Mouse (Mus musculus) lung, embryonic 16.5 days (tissue): ENCODE results near the gene Pdcd10. TPM values are rescaled to one million over a fixed set of nuclear protein-coding genes. Genes with fewer than 3 reads are reported as not detected.

Source experiments
- ATAC-seq: fragments of 200-750 bp; cut with Nextera tagmentation; 2 replicates; pipeline ENCODE4 v1.8.0; 2017; ENCODE audit warnings: low read depth, mild to moderate bottlenecking, moderate library complexity
- H3K27ac ChIP-seq: fragments of 300-500 bp; sonication (generic); 2 replicates; pipeline ENCODE4 v1.5.1; 2014; ENCODE audit warnings: mild to moderate bottlenecking, control low read depth, low read length
- H3K27me3 ChIP-seq: fragments of 300-500 bp; sonication (generic); 2 replicates; pipeline ENCODE4 v1.6.1; 2014; ENCODE audit warnings: low read depth, low read length, mixed read lengths; ENCODE audit not compliant: control insufficient read depth, insufficient read depth
- H3K36me3 ChIP-seq: fragments of 300-500 bp; sonication (generic); 2 replicates; pipeline ENCODE4 v1.6.1; 2014; ENCODE audit warnings: low read length; ENCODE audit not compliant: control insufficient read depth, insufficient read depth
- H3K4me1 ChIP-seq: fragments of 300-500 bp; sonication (generic); replicated peaks from 2 replicates; pipeline ENCODE4 v1.6.1; 2014; ENCODE audit warnings: low read length, mixed read lengths; ENCODE audit not compliant: control insufficient read depth, insufficient read depth
- H3K4me2 ChIP-seq: fragments of 300-500 bp; sonication (generic); 2 replicates; pipeline ENCODE4 v1.6.1; 2014; ENCODE audit warnings: low read depth, low read length, control low read depth
- H3K4me3 ChIP-seq: fragments of 300-500 bp; sonication (generic); 2 replicates; pipeline ENCODE4 v1.5.1; 2014; ENCODE audit warnings: mild to moderate bottlenecking, low read length, control low read depth
- H3K9ac ChIP-seq: fragments of 300-500 bp; sonication (generic); 2 replicates; pipeline ENCODE4 v1.6.1; 2014; ENCODE audit warnings: low read length, control low read depth
- H3K9me3 ChIP-seq: fragments of 300-500 bp; sonication (generic); 2 replicates; pipeline ENCODE4 v1.6.1; 2016; ENCODE audit warnings: low read length; ENCODE audit not compliant: control insufficient read depth
- WGBS: fragments of 180-500 bp; shearing (Covaris S2); extraction: QIAGEN DNeasy Blood & Tissue Kit; methylation state at CpG from one replicate; pipeline ENCODE4 v1.1.7; 2014; 5-methylcytosine and 5-hydroxymethylcytosine counted together
- polyA plus RNA-seq: library from polyadenylated mRNA; unstranded; fragments of >200 nt; fragmentation: Nextera tagmentation; extraction: Ambion mirVana; gene quantifications from 2 replicates; pipeline ENCODE4 v1.2.1, GENCODE M21; 2015

Gene Pdcd10
- polyA plus RNA-seq, 1 experiment from 2014 or later, result 93.1 TPM

DNA sequence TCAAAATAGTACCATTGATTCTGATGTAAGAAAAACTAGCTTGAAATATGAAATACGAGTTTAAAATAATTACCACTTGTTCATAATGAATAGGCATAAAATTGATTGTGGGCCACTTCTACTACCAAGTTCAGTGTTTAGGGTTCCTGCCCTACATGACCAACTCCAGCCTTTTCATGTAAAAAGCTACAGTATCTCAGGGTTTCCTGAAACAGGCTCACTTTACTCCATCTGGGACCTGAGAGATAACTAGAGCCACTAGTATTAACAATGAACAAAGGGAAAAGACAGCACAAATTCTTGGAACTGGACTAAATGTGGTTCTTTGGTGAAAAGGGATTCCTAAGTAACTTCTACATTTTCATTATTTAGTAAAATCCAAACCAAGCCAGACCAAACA is 12.4 kb downstream of the Pdcd10 start:
- Histone ChIP-seq H3K36me3 (peaks cover 4% of the 10 kb centered on the region; the same call in 1 of the 2 replicates), H3K9me3 (no peaks in the 10 kb centered on the region), H3K27me3 (no peaks in the 10 kb centered on the region), H3K9ac (no peak overlapping the region), H3K4me2 (no peak overlapping the region), H3K4me3 (no peak overlapping the region), H3K4me1 (no peaks in the 10 kb centered on the region), H3K27ac (no peak overlapping the region)
- no peak for ATAC-seq
- 82% methylated on average over 1 of the region's 1 CpGs for WGBS

DNA sequence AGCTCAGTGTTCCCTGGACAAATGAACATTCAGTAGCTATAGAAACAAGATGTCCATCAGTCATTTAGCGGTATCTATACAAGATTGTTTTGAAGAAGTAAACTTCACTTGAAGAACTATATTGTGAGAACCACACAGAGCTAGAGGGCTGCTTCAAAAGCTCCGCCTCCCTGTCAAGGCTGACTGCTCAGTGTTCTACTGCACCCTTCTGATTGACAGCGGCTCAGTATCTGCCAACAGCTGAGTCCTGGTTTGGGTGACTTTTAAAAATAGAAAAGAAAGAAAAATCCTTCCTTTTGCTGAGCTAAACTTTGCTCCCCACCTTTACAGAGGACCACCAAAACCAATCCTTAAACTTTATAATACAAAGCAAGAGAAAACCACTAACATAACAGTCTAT is 13.8 kb downstream of the Pdcd10 start:
- H3K9ac ChIP-seq, result no peak overlapping the region
- no peaks in the 10 kb centered on the region for H3K27me3 ChIP-seq
- H3K27ac ChIP-seq, result no peak overlapping the region
- H3K36me3 ChIP-seq, result peaks cover 6% of the 10 kb centered on the region; the same call in 1 of the 2 replicates
- no peak for ATAC-seq
- WGBS, result 85% methylated on average over 3 of the region's 3 CpGs
- H3K4me2 ChIP-seq, result no peak overlapping the region
- H3K4me3 ChIP-seq, result no peak overlapping the region
- H3K9me3 ChIP-seq, result no peaks in the 10 kb centered on the region
- no peaks in the 10 kb centered on the region for H3K4me1 ChIP-seq

DNA sequence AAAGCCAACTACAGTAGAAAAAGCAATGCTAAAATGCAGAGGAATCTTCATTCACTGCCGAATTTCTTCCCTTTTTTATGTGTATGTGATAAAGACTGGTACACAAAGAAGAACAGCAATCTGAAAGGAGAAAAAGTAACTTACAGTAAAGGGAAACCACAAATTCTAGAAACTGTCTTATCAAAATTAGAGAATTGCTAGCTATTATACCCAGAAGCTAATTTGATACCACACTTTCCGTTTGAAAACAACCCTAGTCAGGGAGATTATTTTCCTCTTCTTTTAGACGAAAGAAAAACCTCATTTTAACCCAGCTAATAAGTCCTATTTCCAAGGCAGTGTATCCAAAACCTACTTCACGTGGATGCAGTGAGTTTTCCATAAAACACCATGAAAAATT is 15.4 kb downstream of the Pdcd10 start:
- H3K27me3 ChIP-seq, result no peaks in the 10 kb centered on the region
- H3K9ac ChIP-seq, result no peak overlapping the region
- H3K36me3 ChIP-seq, result peaks cover 10% of the 10 kb centered on the region
- H3K4me3 ChIP-seq, result no peak overlapping the region
- no peak overlapping the region for H3K27ac ChIP-seq
- H3K9me3 ChIP-seq, result no peaks in the 10 kb centered on the region
- no peak for ATAC-seq
- 88% methylated on average over 4 of the region's 4 CpGs for WGBS
- no peak overlapping the region for H3K4me2 ChIP-seq
- H3K4me1 ChIP-seq, result no peaks in the 10 kb centered on the region

DNA sequence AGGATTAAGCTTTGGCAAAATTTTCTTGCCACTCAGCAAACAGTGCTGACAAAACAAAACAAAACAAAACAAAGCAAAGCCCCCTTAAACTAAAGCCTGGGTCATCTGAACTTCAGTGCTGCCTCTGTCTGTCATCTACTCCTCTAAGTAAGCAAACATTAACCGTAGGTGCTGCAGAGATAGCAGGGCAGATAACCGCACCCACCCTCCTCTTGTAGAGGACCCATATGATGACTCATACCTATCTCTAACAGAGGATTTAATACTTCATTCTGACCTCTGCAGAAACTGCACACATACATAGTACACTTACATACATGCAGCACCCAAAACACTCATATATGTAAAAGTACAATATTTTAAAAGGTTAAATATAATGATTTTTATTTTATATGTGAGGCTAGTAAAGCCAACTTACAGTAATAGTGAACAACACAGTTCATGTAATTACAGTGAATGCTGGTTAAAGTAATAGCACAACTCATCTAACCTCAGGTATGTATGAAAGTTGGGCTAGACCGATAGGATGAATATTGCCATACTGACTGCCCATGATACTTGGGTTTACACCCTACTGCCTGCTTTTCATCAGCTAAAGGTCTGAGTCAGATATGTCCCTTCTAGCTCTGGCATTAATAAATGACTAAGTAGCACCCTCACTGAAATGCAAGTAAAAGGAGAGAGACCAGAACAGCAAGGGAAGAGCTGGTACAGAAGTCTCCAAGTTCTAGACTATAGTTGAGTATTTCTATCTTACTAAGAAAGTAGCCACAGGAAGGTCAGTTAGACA is 22.4 kb downstream of the Pdcd10 start:
- no peaks in the 10 kb centered on the region for H3K4me1 ChIP-seq
- H3K4me3 ChIP-seq, result no peak overlapping the region
- no peak overlapping the region for H3K4me2 ChIP-seq
- ATAC-seq, result no peak
- H3K27me3 ChIP-seq, result no peaks in the 10 kb centered on the region
- no peaks in the 10 kb centered on the region for H3K9me3 ChIP-seq
- WGBS, result 65% methylated on average over 3 of the region's 3 CpGs
- no peak overlapping the region for H3K9ac ChIP-seq
- peaks cover 7% of the 10 kb centered on the region for H3K36me3 ChIP-seq
- no peak overlapping the region for H3K27ac ChIP-seq

DNA sequence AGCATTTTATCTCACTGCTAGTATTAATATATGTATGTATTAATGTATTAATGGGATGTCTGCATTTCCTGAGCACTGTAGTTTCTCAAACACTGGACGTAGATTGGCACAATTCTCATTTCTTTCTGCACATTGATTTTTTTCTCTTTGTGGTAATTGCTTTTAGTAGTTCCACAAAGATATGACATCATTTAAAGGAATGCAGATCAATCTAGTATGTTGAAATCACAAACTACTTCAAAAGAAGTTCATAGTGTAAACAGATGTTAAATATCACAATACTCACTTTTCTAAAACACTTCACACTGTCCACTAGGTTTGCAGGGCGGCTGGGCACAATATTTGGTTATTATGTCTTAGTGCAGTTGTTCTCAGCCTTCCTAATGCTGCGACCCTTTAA is 25.6 kb downstream of the Pdcd10 start:
- ATAC-seq, result no peak
- H3K27ac ChIP-seq, result no peak overlapping the region
- H3K9ac ChIP-seq, result no peak overlapping the region
- no peak overlapping the region for H3K4me2 ChIP-seq
- H3K36me3 ChIP-seq, result 0 out of 2 replicates have a peak, but pooled peaks cover 4% of the 10 kb centered on the region
- H3K4me1 ChIP-seq, result no peaks in the 10 kb centered on the region
- H3K9me3 ChIP-seq, result no peaks in the 10 kb centered on the region
- 70% methylated on average over 3 of the region's 3 CpGs for WGBS
- no peaks in the 10 kb centered on the region for H3K27me3 ChIP-seq
- no peak overlapping the region for H3K4me3 ChIP-seq

DNA sequence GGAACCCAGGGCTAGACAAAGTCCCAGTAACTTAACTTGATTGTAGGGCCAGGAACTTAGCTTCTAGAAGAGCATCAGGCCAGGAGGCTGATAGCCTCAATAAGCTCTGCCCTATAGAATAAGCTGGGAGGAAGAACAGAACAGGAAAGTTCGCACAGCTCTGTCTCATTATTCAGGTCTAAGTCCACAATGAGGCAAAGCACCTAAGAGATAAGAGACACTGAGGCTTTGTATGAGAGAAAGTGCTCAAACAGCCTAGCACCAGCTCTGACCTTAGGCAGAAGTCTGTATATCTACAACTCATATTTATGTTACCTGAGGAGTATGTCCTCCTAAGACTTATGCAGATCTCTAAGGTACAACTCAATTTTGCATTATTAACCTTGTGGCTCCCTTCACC is 34.1 kb downstream of the Pdcd10 start:
- no peak overlapping the region for H3K9ac ChIP-seq
- no peak overlapping the region for H3K4me2 ChIP-seq
- 88% methylated on average over 1 of the region's 1 CpGs for WGBS
- no peaks in the 10 kb centered on the region for H3K9me3 ChIP-seq
- ATAC-seq, result no peak
- no peaks in the 10 kb centered on the region for H3K4me1 ChIP-seq
- no peaks in the 10 kb centered on the region for H3K27me3 ChIP-seq
- H3K4me3 ChIP-seq, result no peak overlapping the region
- no peak overlapping the region for H3K27ac ChIP-seq
- peaks cover 13% of the 10 kb centered on the region for H3K36me3 ChIP-seq

DNA sequence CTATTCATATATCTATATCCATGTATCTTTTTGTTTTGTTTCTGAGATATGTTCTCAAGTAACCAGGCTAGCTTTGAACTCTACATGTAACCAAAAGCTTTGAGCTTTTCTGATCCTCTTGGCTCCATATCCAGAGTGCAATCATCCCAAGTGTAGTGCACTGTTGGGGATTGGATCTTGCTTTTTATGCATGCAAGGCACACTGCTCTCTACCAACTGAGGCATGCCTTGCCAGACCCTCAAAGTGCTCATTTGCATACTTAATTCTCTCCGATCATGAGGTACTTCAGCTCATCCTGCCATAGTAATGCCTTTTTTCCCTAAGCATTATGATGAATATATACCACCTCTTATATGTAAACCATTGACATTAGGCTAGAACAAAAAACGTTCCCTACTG is 35.3 kb downstream of the Pdcd10 start:
- no peak overlapping the region for H3K9ac ChIP-seq
- H3K36me3 ChIP-seq, result peaks cover 11% of the 10 kb centered on the region
- no peak for ATAC-seq
- no peaks in the 10 kb centered on the region for H3K9me3 ChIP-seq
- no peaks in the 10 kb centered on the region for H3K27me3 ChIP-seq
- H3K4me1 ChIP-seq, result no peaks in the 10 kb centered on the region
- H3K4me3 ChIP-seq, result no peak overlapping the region
- H3K4me2 ChIP-seq, result no peak overlapping the region
- no peak overlapping the region for H3K27ac ChIP-seq
- 79% methylated on average over 2 of the region's 2 CpGs for WGBS

DNA sequence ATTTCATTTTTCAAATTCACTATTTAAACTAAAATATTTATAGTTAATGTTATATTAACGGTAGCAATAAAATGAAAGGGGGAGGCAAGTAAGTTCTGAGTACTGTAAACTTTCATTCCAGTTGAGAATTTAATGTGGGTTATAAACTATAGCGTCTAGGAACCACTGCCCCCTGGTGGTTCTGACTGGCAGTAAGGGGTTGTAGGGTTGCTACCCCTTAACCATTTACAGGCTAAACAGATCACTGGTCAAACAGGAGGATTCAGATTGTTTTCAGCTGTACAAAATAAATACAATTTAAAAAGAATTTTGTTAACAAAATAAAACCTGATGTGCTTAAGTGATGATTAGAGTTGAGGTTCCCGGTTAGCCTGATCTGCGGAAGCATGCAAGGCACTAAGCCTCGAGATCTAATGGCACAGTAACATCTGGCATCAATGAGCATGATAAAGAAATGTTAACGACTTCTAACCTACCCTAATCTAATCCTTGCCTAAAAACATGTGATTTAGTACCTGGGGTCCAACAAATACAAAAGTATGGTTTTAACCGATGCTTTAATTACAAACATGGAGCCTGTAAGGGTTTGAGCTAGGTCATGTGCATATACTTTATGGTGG is 38.9 kb downstream of the Pdcd10 start:
- ATAC-seq, result no peak
- WGBS, result 78% methylated on average over 7 of the region's 7 CpGs
- Histone ChIP-seq H3K4me3 (no peak overlapping the region), H3K9me3 (no peaks in the 10 kb centered on the region), H3K27me3 (no peaks in the 10 kb centered on the region), H3K4me1 (no peaks in the 10 kb centered on the region), H3K36me3 (peaks cover 18% of the 10 kb centered on the region), H3K9ac (no peak overlapping the region), H3K4me2 (no peak overlapping the region), H3K27ac (no peak overlapping the region)

DNA sequence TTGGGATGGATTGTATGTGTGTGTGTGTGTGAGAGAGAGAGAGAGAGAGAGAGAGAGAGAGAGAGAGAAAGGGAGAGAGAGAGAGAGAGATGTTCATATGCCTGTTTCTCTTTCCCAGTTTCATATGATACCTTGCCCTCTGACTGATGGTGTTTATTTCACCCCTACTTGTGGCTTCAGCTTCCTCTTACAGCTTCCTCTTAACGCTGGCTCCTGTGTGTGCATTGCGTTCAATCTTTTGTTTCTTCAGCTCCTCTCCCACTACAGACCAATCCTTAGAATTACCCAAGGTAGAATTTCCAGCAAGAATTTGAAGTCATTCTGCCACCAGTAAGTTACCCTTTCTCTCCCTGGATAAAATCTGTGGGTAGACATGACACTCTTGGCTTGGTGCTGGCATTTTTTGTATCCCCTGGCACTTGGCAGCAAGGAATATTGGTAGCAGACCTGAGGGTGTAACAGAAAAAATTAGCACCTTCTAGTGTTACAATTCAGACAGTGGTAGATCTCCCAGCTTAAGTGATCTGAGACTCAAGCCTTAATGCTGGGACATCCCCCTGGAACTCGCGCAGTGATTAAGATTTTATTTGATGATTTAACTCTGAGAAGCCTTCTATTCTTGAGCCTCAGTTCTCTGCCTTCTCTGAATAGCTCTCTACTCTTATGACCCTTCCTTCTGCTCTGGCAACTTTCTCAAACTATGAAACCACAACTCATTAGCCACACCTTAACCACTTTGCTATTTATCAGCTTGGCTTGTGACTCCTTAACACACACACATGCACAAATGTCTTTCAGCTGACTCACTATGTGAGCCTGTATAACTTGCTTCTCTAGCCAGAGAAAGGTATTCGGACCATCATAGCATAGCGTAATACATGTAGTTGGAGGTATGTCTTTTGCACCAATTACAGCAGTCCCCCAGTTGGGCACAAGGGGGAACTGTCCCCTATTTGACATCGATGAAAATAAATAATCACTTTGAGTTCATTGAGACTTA is 57.4 kb downstream of the Pdcd10 start:
- ATAC-seq, result no peak
- Histone ChIP-seq H3K9me3 (no peaks in the 10 kb centered on the region), H3K4me2 (no peak overlapping the region), H3K27me3 (no peaks in the 10 kb centered on the region), H3K4me3 (no peak overlapping the region), H3K9ac (no peak overlapping the region), H3K4me1 (no peaks in the 10 kb centered on the region), H3K27ac (no peak overlapping the region), H3K36me3 (no peaks in the 10 kb centered on the region)
- WGBS, result 75% methylated on average over 7 of the region's 7 CpGs
